Mouse (Mus musculus): ENCODE measurements around the gene Bmpr1b. TPM values are rescaled to one million over a fixed set of nuclear protein-coding genes. Genes with fewer than 3 reads are reported as not detected.

Bmpr1b gene
- polyA plus RNA-seq, 1 experiment from 2014 or later, result 3.6 TPM

DNA sequence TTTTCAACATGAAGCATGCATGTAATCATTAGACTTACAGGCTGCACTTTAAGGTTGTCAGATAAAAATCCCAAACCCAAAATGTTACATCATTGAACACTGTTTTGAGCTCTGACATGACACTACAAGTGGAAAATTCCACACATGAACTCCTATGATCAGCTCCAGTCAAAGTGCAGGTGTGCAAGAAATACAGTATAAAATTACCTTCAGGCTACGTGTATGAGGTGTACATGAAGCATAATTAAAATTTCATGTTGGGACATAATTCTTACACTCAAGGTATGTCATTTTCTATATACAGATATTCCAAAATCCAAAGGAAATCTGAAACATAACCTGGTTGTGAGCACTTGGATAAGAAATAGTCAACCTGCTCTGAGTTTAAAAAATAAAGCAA is 220.7 kb downstream of the Bmpr1b start:
- H3K4me1 ChIP-seq (ENCODE audit: control insufficient read depth, insufficient read depth, low read length), result no peaks in the 10 kb centered on the region
- 91% methylated on average over 1 of the region's 1 CpGs for WGBS
- H3K4me3 ChIP-seq (ENCODE audit: low read depth, low read length), result no peak overlapping the region
- H3K27me3 ChIP-seq (ENCODE audit: control insufficient read depth, insufficient read depth, low read depth, low read length), result no peaks in the 10 kb centered on the region
- no peaks in the 10 kb centered on the region for H3K36me3 ChIP-seq (ENCODE audit: control insufficient read depth, insufficient read depth, low read length)
- no peak overlapping the region for H3K9ac ChIP-seq (ENCODE audit: low read depth, low read length)
- no peak overlapping the region for H3K4me2 ChIP-seq (ENCODE audit: low read length)
- no peaks in the 10 kb centered on the region for H3K9me3 ChIP-seq (replicated peaks; ENCODE audit: control insufficient read depth, low read length, poor library complexity, severe bottlenecking)
- ATAC-seq, result no peak
- no peak overlapping the region for H3K27ac ChIP-seq (ENCODE audit: low read length)

- Histone ChIP-seq H3K4me1 (ENCODE audit: control insufficient read depth, insufficient read depth, low read length) (no peaks in the 10 kb centered on the region), H3K27me3 (ENCODE audit: control insufficient read depth, insufficient read depth, low read depth, low read length) (no peaks in the 10 kb centered on the region), H3K4me2 (ENCODE audit: low read length) (no peak overlapping the region), H3K27ac (ENCODE audit: low read length) (no peak overlapping the region), H3K9me3 (replicated peaks; ENCODE audit: control insufficient read depth, low read length, poor library complexity, severe bottlenecking) (no peaks in the 10 kb centered on the region), H3K4me3 (ENCODE audit: low read depth, low read length) (no peak overlapping the region), H3K9ac (ENCODE audit: low read depth, low read length) (no peak overlapping the region), H3K36me3 (ENCODE audit: control insufficient read depth, insufficient read depth, low read length) (no peaks in the 10 kb centered on the region)
- no peak for ATAC-seq
- WGBS, result 83% methylated on average over 3 of the region's 3 CpGs
These were observed 221.1 kb downstream of the Bmpr1b start for GRCm38 (mm10) chr3:141948096-141948495.

- 87% methylated on average over 2 of the region's 2 CpGs for WGBS
- Histone ChIP-seq H3K36me3 (ENCODE audit: control insufficient read depth, insufficient read depth, low read length) (no peaks in the 10 kb centered on the region), H3K4me1 (ENCODE audit: control insufficient read depth, insufficient read depth, low read length) (no peaks in the 10 kb centered on the region), H3K27me3 (ENCODE audit: control insufficient read depth, insufficient read depth, low read depth, low read length) (no peaks in the 10 kb centered on the region), H3K9ac (ENCODE audit: low read depth, low read length) (no peak overlapping the region), H3K27ac (ENCODE audit: low read length) (no peak overlapping the region), H3K4me2 (ENCODE audit: low read length) (no peak overlapping the region), H3K4me3 (ENCODE audit: low read depth, low read length) (no peak overlapping the region), H3K9me3 (replicated peaks; ENCODE audit: control insufficient read depth, low read length, poor library complexity, severe bottlenecking) (no peaks in the 10 kb centered on the region)
- ATAC-seq, result no peak
These were observed 222.4 kb downstream of the Bmpr1b start for GRCm38 (mm10) chr3:141946846-141947245.

- Histone ChIP-seq H3K36me3 (ENCODE audit: control insufficient read depth, insufficient read depth, low read length) (no peaks in the 10 kb centered on the region), H3K9me3 (replicated peaks; ENCODE audit: control insufficient read depth, low read length, poor library complexity, severe bottlenecking) (no peaks in the 10 kb centered on the region), H3K4me2 (ENCODE audit: low read length) (no peak overlapping the region), H3K9ac (ENCODE audit: low read depth, low read length) (no peak overlapping the region), H3K4me1 (ENCODE audit: control insufficient read depth, insufficient read depth, low read length) (no peaks in the 10 kb centered on the region), H3K27me3 (ENCODE audit: control insufficient read depth, insufficient read depth, low read depth, low read length) (no peaks in the 10 kb centered on the region), H3K4me3 (ENCODE audit: low read depth, low read length) (no peak overlapping the region), H3K27ac (ENCODE audit: low read length) (no peak overlapping the region)
- 25% methylated on average over 3 of the region's 3 CpGs for WGBS
- no peak for ATAC-seq
These were observed 225.9 kb downstream of the Bmpr1b start for GRCm38 (mm10) chr3:141943317-141943742.

- no peak for ATAC-seq
- H3K27me3 ChIP-seq (ENCODE audit: control insufficient read depth, insufficient read depth, low read depth, low read length), result no peaks in the 10 kb centered on the region
- H3K27ac ChIP-seq (ENCODE audit: low read length), result no peak overlapping the region
- no peak overlapping the region for H3K4me3 ChIP-seq (ENCODE audit: low read depth, low read length)
- H3K4me2 ChIP-seq (ENCODE audit: low read length), result no peak overlapping the region
- 91% methylated on average over 5 of the region's 5 CpGs for WGBS
- no peak overlapping the region for H3K9ac ChIP-seq (ENCODE audit: low read depth, low read length)
- H3K4me1 ChIP-seq (ENCODE audit: control insufficient read depth, insufficient read depth, low read length), result peaks cover 6% of the 10 kb centered on the region; the same call in 1 of the 2 replicates
- H3K36me3 ChIP-seq (ENCODE audit: control insufficient read depth, insufficient read depth, low read length), result no peaks in the 10 kb centered on the region
- no peaks in the 10 kb centered on the region for H3K9me3 ChIP-seq (replicated peaks; ENCODE audit: control insufficient read depth, low read length, poor library complexity, severe bottlenecking)
These were observed 229.0 kb downstream of the Bmpr1b start for GRCm38 (mm10) chr3:141940207-141940606.

GRCm38 (mm10) chr3:141936594-141937272 is 232.5 kb downstream of the Bmpr1b start:
- WGBS, result 4% methylated on average over 16 of the region's 16 CpGs
- H3K27ac ChIP-seq (ENCODE audit: low read length), result no peak overlapping the region
- H3K9me3 ChIP-seq (replicated peaks; ENCODE audit: control insufficient read depth, low read length, poor library complexity, severe bottlenecking), result no peaks in the 10 kb centered on the region
- H3K9ac ChIP-seq (ENCODE audit: low read depth, low read length), result no peak overlapping the region
- peaks cover 13% of the 10 kb centered on the region; the same call in 1 of the 2 replicates for H3K4me1 ChIP-seq (ENCODE audit: control insufficient read depth, insufficient read depth, low read length)
- ATAC-seq, result peak; percentile 79
- no peaks in the 10 kb centered on the region for H3K27me3 ChIP-seq (ENCODE audit: control insufficient read depth, insufficient read depth, low read depth, low read length)
- H3K4me3 ChIP-seq (ENCODE audit: low read depth, low read length), result 0 out of 2 replicates have a peak overlapping the region, but pooled peaks have one; percentile 8
- H3K36me3 ChIP-seq (ENCODE audit: control insufficient read depth, insufficient read depth, low read length), result no peaks in the 10 kb centered on the region
- H3K4me2 ChIP-seq (ENCODE audit: low read length), result peak overlapping the region; percentile 43

- H3K4me2 ChIP-seq (ENCODE audit: low read length), result no peak overlapping the region
- peak overlapping the region; percentile 19; the same call in 1 of the 2 replicates for H3K27ac ChIP-seq (ENCODE audit: low read length)
- ATAC-seq, result peak; percentile 67
These were observed 236.3 kb downstream of the Bmpr1b start for GRCm38 (mm10) chr3:141932956-141933355.

GRCm38 (mm10) chr3:141931372-141932092 is 237.7 kb downstream of the Bmpr1b start:
- WGBS, result 3% methylated on average over 10 of the region's 10 CpGs
- H3K9ac ChIP-seq (ENCODE audit: low read depth, low read length), result peak overlapping the region; percentile 17

More at GRCm38 (mm10) chr3:141932956-141933355, 236.3 kb downstream of the Bmpr1b start:
- Histone ChIP-seq H3K36me3 (ENCODE audit: control insufficient read depth, insufficient read depth, low read length) (no peaks in the 10 kb centered on the region), H3K9ac (ENCODE audit: low read depth, low read length) (no peak overlapping the region), H3K9me3 (replicated peaks; ENCODE audit: control insufficient read depth, low read length, poor library complexity, severe bottlenecking) (no peaks in the 10 kb centered on the region), H3K4me1 (ENCODE audit: control insufficient read depth, insufficient read depth, low read length) (peaks cover 18% of the 10 kb centered on the region; the same call in 1 of the 2 replicates), H3K27me3 (ENCODE audit: control insufficient read depth, insufficient read depth, low read depth, low read length) (no peaks in the 10 kb centered on the region), H3K4me3 (ENCODE audit: low read depth, low read length) (no peak overlapping the region)
- 52% methylated on average over 3 of the region's 3 CpGs for WGBS

DNA sequence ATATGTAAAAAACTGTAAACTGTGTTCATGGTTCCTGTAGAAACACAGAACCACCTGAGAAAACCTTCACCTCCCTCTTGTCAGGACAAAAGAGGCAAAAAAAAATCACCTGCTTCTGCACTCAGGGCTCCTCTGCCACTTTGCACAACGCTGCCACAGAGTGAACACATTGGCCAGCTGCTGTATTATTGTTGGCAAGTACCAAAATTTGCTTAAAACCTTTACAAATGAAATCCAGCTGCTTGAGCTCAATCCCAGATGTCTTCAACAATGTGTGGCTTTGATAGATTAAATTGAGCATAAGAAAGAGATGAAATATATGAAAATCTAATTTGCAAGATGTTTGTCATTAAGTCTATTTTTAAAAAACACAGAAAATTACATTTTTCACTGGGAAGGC is 245.8 kb downstream of the Bmpr1b start:
- Histone ChIP-seq H3K36me3 (ENCODE audit: control insufficient read depth, insufficient read depth, low read length) (no peaks in the 10 kb centered on the region), H3K9me3 (replicated peaks; ENCODE audit: control insufficient read depth, low read length, poor library complexity, severe bottlenecking) (no peaks in the 10 kb centered on the region), H3K4me1 (ENCODE audit: control insufficient read depth, insufficient read depth, low read length) (no peaks in the 10 kb centered on the region), H3K9ac (ENCODE audit: low read depth, low read length) (no peak overlapping the region), H3K4me2 (ENCODE audit: low read length) (no peak overlapping the region), H3K4me3 (ENCODE audit: low read depth, low read length) (no peak overlapping the region), H3K27ac (ENCODE audit: low read length) (no peak overlapping the region), H3K27me3 (ENCODE audit: control insufficient read depth, insufficient read depth, low read depth, low read length) (no peaks in the 10 kb centered on the region)
- 12% methylated on average over 1 of the region's 1 CpGs for WGBS
- no peak for ATAC-seq

More at GRCm38 (mm10) chr3:141931372-141932092, 237.7 kb downstream of the Bmpr1b start:
- H3K36me3 ChIP-seq (ENCODE audit: control insufficient read depth, insufficient read depth, low read length), result no peaks in the 10 kb centered on the region
- no peaks in the 10 kb centered on the region for H3K27me3 ChIP-seq (ENCODE audit: control insufficient read depth, insufficient read depth, low read depth, low read length)
- H3K4me1 ChIP-seq (ENCODE audit: control insufficient read depth, insufficient read depth, low read length), result peaks cover 14% of the 10 kb centered on the region; the same call in 1 of the 2 replicates
- H3K27ac ChIP-seq (ENCODE audit: low read length), result peak overlapping the region; percentile 58; the same call in 1 of the 2 replicates
- ATAC-seq, result peak; percentile 55
- peak overlapping the region; percentile 35 for H3K4me2 ChIP-seq (ENCODE audit: low read length)
- H3K9me3 ChIP-seq (replicated peaks; ENCODE audit: control insufficient read depth, low read length, poor library complexity, severe bottlenecking), result no peaks in the 10 kb centered on the region
- H3K4me3 ChIP-seq (ENCODE audit: low read depth, low read length), result peak overlapping the region; percentile 16

Data from midbrain, embryonic 16.5 days (tissue).